Mouse (Mus musculus) kidney, postnatal 0 days (tissue): ENCODE results near the gene Avil. TPM values are rescaled to one million over a fixed set of nuclear protein-coding genes. Genes with fewer than 3 reads are reported as not detected.

ENCODE experiments used
- ATAC-seq: fragments of 200-750 bp; cut with Nextera tagmentation; replicated peaks from 2 replicates; pipeline ENCODE4 v1.8.0; 2017; ENCODE audit warnings: low read depth, moderate number of reproducible peaks, moderate TSS enrichment, moderate library complexity; ENCODE audit not compliant: low FRiP score
- DNase-seq: peaks from one replicate; pipeline ENCODE4 v3.0.0-alpha.2; 2016; ENCODE audit warnings: low spot score
- H3K27ac ChIP-seq: fragments of 300-500 bp; sonication (generic); 2 replicates; pipeline ENCODE4 v1.5.1; 2014; ENCODE audit warnings: mild to moderate bottlenecking
- H3K27me3 ChIP-seq: fragments of 300-500 bp; sonication (generic); 2 replicates; pipeline ENCODE4 v1.6.1; 2014; ENCODE audit warnings: low read length, mixed read lengths; ENCODE audit not compliant: insufficient read depth
- H3K36me3 ChIP-seq: fragments of 300-500 bp; sonication (generic); 2 replicates; pipeline ENCODE4 v1.6.1; 2014; ENCODE audit warnings: low read length, mixed read lengths; ENCODE audit not compliant: insufficient read depth
- H3K4me1 ChIP-seq: fragments of 300-500 bp; sonication (generic); replicated peaks from 2 replicates; pipeline ENCODE4 v1.6.1; 2014; ENCODE audit warnings: antibody characterized with exemption, low read length, mixed read lengths; ENCODE audit not compliant: insufficient read depth
- H3K4me2 ChIP-seq: fragments of 300-500 bp; sonication (generic); 2 replicates; pipeline ENCODE4 v1.6.1; 2014; ENCODE audit warnings: mild to moderate bottlenecking, low read length, moderate library complexity, mixed read lengths
- H3K4me3 ChIP-seq: fragments of 300-500 bp; sonication (generic); replicated peaks from 2 replicates; pipeline ENCODE4 v1.5.1; 2014; ENCODE audit warnings: low read depth, low read length
- H3K9ac ChIP-seq: fragments of 300-500 bp; sonication (generic); 2 replicates; pipeline ENCODE4 v1.6.1; 2014; ENCODE audit warnings: low read depth, low read length
- H3K9me3 ChIP-seq: fragments of 300-500 bp; sonication (generic); replicated peaks from 2 replicates; pipeline ENCODE4 v1.6.1; 2016; ENCODE audit warnings: low read length, inconsistent platforms, mixed read lengths
- CTCF ChIP-seq: IDR thresholded peaks from 2 replicates; pipeline ENCODE4 v1.5.1; 2016; ENCODE audit warnings: antibody characterized with exemption, low read depth, mild to moderate bottlenecking, moderate library complexity
- WGBS: fragments of 180-500 bp; shearing (Covaris S2); extraction: QIAGEN DNeasy Blood & Tissue Kit; methylation state at CpG from one replicate; pipeline ENCODE4 v1.1.7; 2014; 5-methylcytosine and 5-hydroxymethylcytosine counted together
- polyA plus RNA-seq: library from polyadenylated mRNA; unstranded; fragments of >200 nt; fragmentation: Nextera tagmentation; extraction: Ambion mirVana; gene quantifications from 2 replicates; pipeline ENCODE4 v1.2.1, GENCODE M21; 2015

Avil gene
- polyA plus RNA-seq: 0.07 and 0.10 TPM in 2 replicates

- no peak within 1 kb of the TSS for H3K9ac ChIP-seq
- 87% methylated on average over 5 of the region's 5 CpGs for WGBS
- no peak for TF ChIP-seq CTCF
- DNase-seq: no peak
- ATAC-seq: no peak
- H3K4me3 ChIP-seq: no peak within 1 kb of the TSS
- no peaks in the 10 kb centered on the region for H3K9me3 ChIP-seq
- no peak within 1 kb of the TSS for H3K4me2 ChIP-seq
- no peak within 1 kb of the TSS for H3K27ac ChIP-seq
- H3K27me3 ChIP-seq: no peaks in the 10 kb centered on the region
- no peaks in the 10 kb centered on the region for H3K4me1 ChIP-seq
- peaks cover 28% of the 10 kb centered on the region for H3K36me3 ChIP-seq
Observed at GRCm38 (mm10) chr10:127000529-127000928, at the start of gene Avil. Gene Avil (plus strand): TSS chr10:127000709.

- no peak for DNase-seq
- peaks cover 14% of the 10 kb centered on the region for H3K4me1 ChIP-seq
- TF ChIP-seq CTCF: peak; percentile 17; the same call in 1 of the 2 replicates
- WGBS: 92% methylated on average over 1 of the region's 1 CpGs
- no peaks in the 10 kb centered on the region for H3K36me3 ChIP-seq
- H3K27me3 ChIP-seq: no peaks in the 10 kb centered on the region
- H3K9ac ChIP-seq: no peak overlapping the region
- ATAC-seq: no peak
- no peak overlapping the region for H3K4me2 ChIP-seq
- H3K4me3 ChIP-seq: no peak overlapping the region
- no peak overlapping the region for H3K27ac ChIP-seq
- H3K9me3 ChIP-seq: no peaks in the 10 kb centered on the region
Observed at GRCm38 (mm10) chr10:126952375-126952774, 48.1 kb upstream of the Avil start.

- 75% methylated on average over 3 of the region's 3 CpGs for WGBS
- H3K27ac ChIP-seq: peak overlapping the region; percentile 42
- H3K4me1 ChIP-seq: peaks cover 15% of the 10 kb centered on the region
- no peak for TF ChIP-seq CTCF
- DNase-seq (no peak), ATAC-seq (no peak)
- H3K9ac ChIP-seq: no peak overlapping the region
- no peaks in the 10 kb centered on the region for H3K36me3 ChIP-seq
- H3K4me2 ChIP-seq: no peak overlapping the region
- H3K4me3 ChIP-seq: no peak overlapping the region
- no peaks in the 10 kb centered on the region for H3K9me3 ChIP-seq
- no peaks in the 10 kb centered on the region for H3K27me3 ChIP-seq
Observed at GRCm38 (mm10) chr10:126953029-126953471, 47.5 kb upstream of the Avil start.

- no peak overlapping the region for H3K4me3 ChIP-seq
- DNase-seq: peak; percentile 34
- peak overlapping the region; percentile 21; the same call in 1 of the 2 replicates for H3K27ac ChIP-seq
- no peaks in the 10 kb centered on the region for H3K36me3 ChIP-seq
- H3K9ac ChIP-seq: no peak overlapping the region
- H3K4me2 ChIP-seq: 0 out of 2 replicates have a peak overlapping the region, but pooled peaks have one; percentile 30
- no peaks in the 10 kb centered on the region for H3K9me3 ChIP-seq
- peaks cover 13% of the 10 kb centered on the region for H3K4me1 ChIP-seq
- no peak for TF ChIP-seq CTCF
- WGBS: 23% methylated on average over 15 of the region's 15 CpGs
- ATAC-seq: no peak
- no peaks in the 10 kb centered on the region for H3K27me3 ChIP-seq
Observed at GRCm38 (mm10) chr10:126956692-126957358, 43.7 kb upstream of the Avil start.

GRCm38 (mm10) chr10:126957359-126958107, 43.0 kb upstream of the Avil start:
- peak; percentile 71 for DNase-seq
- H3K27ac ChIP-seq: peak overlapping the region; percentile 21; the same call in 1 of the 2 replicates
- no peak for TF ChIP-seq CTCF
- peaks cover 20% of the 10 kb centered on the region for H3K4me1 ChIP-seq
- H3K4me3 ChIP-seq: no peak overlapping the region
- peak overlapping the region; percentile 30 for H3K4me2 ChIP-seq
- 7% methylated on average over 25 of the region's 25 CpGs for WGBS
- ATAC-seq: peak; percentile 38; the same call in 1 of the 2 replicates
- H3K9me3 ChIP-seq: no peaks in the 10 kb centered on the region
- H3K27me3 ChIP-seq: no peaks in the 10 kb centered on the region
- no peaks in the 10 kb centered on the region for H3K36me3 ChIP-seq
- no peak overlapping the region for H3K9ac ChIP-seq

- H3K4me2 ChIP-seq: no peak overlapping the region
- H3K4me1 ChIP-seq: peaks cover 27% of the 10 kb centered on the region
- WGBS: 81% methylated on average over 8 of the region's 8 CpGs
- no peaks in the 10 kb centered on the region for H3K9me3 ChIP-seq
- no peak overlapping the region for H3K4me3 ChIP-seq
- H3K9ac ChIP-seq: no peak overlapping the region
- no peak for TF ChIP-seq CTCF
- no peak for DNase-seq
- no peak for ATAC-seq
- H3K27ac ChIP-seq: no peak overlapping the region
- no peaks in the 10 kb centered on the region for H3K36me3 ChIP-seq
- no peaks in the 10 kb centered on the region for H3K27me3 ChIP-seq
Observed at GRCm38 (mm10) chr10:126960496-126960895, 40.0 kb upstream of the Avil start.
